Mouse (Mus musculus) kidney, adult 8-10 months (tissue): ENCODE results near the gene Tex48.

Source experiments
- DNase-seq, 2 experiments: peaks; one replicate each; pipeline ENCODE4 v3.0.0; 2022

Gene Tex48

DNA sequence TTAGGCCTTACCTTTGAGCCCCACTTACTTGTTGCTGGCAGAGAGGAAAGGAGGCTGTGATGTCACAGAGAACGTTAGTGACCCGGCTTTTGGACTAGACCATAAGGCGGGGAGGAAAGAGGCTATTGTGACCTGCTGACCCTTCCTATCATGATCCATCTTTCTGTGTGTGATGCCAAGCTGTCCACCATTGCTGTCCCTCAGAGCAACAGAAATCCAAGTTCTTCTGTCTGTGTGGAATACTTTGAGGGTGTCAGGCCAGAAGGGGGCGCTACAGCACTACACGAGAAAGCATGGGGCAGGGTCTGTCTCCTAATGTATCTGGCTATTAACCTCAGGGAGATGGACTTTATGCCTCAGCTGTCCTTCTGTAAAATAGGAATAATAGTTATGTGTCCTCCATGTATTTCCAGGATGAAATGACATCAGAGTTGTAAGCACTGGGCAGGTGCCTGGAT lies at the start of gene Tex48:
Gene Tex48, minus strand, starts transcription at position 51 of the 458 bp plus-strand sequence.
- no peak for DNase-seq

DNA sequence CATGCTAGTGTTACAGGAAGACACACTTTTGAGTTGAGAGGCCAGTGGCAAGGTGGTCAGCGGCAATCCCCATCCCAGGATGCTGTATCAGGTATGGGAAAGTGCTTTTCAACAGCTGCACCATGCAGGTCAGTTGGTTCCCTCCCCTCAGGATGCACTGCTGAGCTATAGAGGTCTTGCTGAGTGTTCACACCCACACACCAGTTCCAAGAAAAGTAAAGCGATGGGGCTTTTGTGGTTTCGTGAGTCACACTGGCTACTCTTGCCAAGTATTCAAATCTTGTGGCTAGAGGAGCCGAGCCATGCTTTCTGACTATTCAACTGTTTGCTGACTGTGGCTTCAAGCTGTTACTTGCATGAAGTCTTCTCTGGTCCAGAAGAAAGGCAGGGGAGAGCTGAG lies 46.0 kb upstream of the Tex48 start:
- DNase-seq = no peak

DNA sequence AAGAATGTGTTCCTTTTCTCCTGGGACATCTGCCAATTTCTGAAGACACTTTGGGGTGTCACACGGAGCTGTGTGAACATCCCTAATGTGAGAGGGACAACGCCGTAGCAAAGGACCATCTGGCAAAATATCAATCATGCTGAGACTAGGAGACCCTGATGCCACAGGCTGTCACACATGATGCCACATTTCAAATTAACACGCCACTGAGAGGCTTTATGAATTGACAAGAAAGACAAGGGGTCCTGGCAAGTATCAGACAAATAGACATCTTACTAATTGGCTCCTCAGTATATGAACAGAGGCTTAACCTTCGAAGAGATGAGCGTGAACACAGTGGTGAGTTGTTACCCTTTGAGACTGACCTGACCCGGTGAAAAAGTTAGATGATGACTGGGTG lies 43.5 kb upstream of the Tex48 start:
- no peak for DNase-seq

DNA sequence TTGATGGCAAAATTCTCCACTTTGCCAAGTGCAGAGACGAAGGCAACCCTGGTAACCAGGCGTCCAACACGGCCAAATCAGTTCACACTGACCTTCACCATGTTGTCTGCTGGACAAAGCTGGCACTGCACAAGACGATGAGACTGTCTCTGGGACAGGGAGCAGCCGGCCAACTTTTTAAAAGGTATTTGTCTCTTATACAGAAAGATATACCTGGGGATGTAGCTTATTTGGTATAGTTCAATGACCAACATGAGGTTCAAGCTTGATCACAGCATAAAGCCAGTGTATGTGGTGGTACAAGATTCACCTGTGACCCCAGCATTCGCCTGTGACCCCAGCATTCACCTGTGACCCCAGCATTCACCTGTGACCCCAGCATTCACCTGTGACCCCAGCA lies 41.1 kb upstream of the Tex48 start, which contains the start of gene Gm11214:
Gene Gm11214, minus strand, starts transcription at position 101 of the 400 bp plus-strand sequence.
- no peak for DNase-seq

DNA sequence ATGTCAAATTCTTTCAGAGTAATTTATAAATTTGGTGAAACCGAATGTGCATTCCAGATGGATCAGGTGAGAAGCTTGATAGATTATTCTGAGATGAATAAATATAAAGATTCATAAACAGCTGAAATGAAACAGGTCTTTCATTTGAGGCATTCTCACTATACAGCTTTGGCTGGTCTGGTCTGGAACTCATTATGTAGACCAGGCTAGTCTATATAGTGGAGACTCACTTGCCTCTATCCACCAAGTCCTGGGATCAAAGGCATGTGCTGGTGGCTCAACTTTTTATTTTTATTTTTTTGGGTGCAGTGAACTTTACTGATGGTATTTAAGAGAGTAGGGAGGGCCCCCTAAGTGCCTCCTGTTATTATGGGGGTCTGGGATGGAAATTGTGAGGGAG lies 39.6 kb upstream of the Tex48 start:
- DNase-seq = no peak

DNA sequence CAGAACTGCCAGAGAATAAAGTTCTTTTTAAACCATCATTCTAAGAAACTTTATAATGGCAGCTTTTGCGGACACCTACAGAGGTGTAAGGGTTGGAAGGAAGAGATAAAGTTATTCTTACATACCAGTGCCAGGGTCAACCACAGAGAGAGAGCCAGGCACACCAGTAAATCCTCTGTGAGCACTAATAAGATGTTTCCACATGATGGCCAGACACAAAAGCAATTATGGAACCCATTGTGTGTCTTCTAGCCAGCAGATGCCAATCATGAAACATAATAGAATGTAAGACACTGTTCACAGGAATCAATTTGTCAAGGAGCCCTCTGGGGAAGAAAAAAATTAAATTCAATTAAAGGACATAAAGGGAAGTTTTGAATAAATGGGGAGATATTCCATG lies 39.2 kb upstream of the Tex48 start:
- no peak for DNase-seq

DNA sequence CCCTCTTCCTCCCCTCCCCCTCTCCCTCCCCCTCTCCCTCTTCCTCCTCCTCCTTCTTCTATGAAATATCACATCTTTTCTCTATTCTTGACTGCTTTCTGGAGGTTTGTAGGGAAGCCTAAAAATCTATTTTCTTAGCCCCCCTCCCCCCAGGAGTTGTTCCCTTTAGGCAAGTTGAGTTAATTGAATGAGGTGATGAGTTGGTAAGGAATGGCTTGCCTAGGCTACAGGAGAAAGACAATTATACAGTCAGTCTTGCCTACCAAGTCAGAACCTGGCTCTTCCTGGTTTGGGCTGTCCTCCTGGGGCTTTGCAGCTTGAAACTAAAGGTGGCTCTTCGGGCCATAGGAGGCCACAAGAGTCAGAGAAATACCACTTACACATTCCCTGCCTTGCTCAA lies 37.5 kb upstream of the Tex48 start:
- no peak for DNase-seq

DNA sequence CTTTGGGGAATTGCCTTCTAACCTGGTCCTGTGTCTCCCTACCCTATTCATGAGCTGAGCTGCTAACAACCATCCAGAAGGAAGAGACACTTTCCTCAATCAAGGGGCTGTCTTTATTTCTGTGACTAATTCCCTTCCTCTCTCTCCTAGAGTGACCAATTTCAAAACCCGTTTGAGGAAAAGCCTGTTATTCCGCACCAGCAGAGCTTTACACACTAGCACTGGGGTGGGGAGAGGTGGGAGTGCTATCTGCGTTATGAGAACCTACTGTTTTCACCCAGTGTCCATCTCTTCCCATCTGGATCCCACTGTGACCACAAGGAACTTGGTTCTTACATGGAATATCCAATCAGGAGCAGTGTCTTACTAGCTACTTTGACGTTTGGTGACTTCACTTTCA lies 36.9 kb upstream of the Tex48 start:
- no peak for DNase-seq

DNA sequence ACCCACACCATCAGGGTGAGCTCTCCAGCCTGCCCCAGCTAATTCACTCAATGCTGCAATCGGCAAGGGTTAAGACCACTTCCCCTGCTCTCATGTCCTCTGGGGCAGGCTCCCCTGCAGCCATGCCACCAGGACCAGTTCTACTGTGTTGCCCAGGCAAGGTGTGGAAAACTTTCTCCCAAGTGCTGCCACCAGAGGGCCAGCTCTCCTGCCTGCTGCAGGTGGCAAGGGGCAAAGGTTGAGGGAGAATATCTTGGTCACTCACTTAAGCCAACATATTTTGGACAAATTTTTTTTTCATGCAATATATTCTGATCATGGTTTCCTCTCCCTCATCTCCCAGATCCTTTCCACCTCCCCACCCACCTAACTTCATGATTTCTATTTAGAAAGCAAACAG lies 32.2 kb upstream of the Tex48 start:
- DNase-seq = peak; percentile 22 to 50

DNA sequence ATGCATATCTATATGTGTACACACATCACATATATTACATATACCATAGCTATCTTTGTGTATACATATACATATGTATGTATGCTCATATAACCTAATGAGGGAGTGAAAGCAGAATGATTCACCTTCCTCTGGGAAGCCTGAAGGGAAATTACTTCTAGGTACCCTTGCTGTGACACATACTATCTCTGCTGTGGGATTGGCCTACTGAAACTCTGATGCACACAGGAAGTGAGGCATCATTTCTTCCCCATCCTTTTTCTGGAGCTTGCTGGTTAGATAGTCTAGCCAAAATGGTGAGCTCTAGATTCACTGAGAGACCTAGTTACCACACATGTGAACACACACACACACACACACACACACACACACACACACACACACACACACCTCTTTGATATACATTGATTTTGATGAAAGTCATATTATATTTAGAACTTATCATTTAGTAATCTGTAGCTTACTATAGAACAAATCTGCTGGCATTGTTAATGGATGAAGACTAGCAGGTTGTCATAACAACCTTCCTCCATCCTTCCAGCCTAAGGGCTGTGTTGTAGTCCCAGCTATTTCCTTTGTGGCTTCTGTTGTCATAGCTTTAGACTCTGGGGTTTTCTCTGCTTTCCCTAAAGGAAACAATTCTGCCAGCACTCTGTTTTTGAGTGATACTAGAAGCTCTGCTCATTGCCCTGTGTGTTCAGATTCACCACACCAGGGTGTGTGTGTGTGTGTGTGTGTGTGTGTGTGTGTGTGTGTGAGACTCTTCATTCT lies 21.9 kb upstream of the Tex48 start:
- DNase-seq = no peak

DNA sequence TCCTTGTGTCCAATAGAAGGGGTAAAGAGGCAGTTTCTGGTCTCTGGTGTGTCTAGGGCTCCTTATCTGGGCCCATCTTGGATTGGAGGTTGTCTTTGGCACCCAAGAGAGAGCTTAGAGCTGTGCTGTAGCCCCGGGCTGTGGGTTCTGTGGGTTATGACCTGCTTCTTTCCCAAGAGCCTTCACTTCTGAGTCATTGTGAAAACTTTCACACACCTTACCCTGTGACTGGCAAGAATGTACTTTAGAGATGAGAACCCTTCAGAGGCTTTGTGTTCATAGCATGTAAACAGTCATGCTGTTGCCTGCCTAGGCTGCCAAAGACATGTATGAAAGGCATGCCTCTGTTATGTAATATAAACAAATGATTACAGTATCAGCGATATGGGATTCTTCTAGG lies 17.6 kb upstream of the Tex48 start:
- DNase-seq = no peak

DNA sequence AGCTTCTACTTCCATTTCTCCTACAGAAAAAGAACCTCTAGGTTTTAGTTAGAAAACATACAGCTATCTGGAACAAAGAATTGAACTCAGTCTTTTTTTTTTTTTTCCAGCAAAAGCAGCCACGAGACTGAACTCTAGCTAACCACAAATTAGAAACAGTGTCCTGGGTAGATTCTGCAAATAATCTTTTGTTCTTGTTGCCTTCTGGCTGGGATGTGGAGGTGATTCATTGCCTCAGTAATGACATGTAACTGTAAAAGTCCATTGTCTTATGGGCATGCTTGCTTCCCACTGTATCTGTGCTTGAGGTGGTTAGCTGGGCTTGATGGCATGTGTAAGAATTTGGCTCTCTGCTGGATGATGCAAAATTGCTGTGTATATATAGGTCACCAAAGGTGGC lies 16.4 kb upstream of the Tex48 start:
- DNase-seq = no peak

DNA sequence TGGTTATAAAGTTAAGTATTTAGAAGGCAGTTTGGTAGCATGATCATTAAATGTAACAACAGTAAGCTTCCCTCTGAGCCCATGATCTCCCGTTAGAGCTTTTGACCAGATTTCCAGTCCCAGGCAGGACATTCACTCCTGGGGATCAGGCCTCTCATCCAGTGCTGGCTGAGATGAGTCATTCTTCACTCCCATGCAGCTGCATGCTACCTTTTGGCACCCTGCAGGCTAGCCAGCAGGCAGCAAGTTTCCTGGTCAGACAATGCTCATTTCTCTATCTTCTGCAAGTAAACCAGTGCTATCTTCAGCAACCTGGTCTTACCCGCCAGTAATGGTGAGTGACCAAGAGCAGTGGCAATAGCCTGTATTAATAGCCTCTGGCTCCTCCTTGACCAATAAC lies 11.0 kb upstream of the Tex48 start:
- no peak for DNase-seq

DNA sequence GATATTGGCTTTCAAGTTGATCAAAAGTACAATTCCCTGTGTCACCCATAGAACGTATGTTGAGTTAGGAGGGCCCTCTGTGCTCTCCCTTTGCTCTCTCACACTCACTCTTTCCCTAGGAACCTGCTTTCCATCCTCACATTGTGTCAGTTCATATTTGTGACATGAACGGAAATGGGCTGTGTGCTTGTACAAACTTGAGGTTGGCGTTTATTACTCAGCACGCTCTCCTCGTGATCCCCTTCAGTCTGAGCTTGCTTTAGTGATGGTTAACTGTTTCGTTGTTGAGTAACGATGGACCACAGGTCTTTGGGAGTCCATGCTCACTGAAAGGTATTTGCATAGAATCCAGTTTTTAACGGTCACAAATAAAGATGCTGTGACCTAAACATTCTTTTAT lies 4.9 kb upstream of the Tex48 start:
- no peak for DNase-seq

DNA sequence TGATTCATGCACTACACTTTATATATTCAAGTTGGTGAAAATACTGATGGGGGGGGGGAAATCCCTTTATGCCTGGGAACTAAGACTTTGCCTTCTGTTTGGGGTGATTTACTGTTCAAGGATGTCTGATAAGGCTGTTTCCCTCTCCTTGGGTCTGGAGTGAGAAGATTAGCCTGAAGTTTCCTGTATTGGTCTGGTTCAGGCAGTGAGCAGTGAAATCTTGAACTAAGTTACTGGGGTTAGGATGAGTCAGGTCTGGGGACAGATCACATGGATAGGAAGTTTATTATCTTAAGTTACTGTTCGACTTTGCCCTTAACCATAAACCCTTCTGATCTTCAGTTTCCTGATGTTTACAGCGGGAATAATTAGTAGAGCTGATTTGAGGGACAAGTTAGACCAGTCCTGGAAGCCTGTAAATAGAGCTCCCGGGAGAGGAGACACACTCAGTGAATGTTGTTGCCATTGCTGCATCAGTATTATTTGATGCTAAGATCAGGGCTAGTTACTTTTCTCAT lies 3.4 kb upstream of the Tex48 start:
- no peak for DNase-seq

DNA sequence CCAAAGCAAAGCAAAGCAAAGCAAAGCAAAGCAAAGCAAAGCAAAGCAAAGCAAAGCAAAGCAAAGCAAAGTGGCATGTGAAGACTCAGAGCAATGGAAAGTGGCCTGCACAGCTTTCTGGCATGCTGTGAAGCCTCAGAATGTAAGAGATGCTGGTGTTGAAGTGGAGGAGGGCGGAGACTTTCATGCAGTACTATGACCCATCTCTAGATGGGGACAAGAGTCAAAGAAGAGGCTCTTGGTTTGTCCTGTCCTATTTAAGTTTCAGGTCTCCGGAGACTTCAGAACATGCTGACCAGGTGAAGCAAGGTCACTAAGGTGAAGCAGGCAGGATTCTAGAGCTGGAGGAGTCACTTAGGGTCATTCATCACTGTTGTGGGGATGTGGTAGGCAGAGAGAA lies 367 bp downstream of the Tex48 start:
- no peak for DNase-seq

DNA sequence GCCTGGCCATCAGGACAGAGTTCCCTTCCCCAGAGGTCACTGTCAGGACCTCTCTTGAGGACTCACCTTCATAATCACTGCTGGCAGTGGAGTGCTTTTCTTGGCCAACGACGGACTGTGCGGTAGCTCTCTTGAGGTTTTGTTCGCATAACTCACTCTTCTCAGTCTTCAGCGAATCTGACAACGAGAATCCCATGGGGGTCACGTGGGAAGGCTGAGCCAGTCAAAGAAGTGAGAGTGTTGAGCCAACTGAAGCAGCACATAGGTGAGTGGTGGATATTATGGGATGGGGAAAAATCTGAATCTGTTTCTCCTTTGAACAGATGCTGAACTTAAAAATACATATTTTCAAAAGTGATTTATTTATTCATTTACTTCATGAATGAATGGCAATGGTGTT lies 13.8 kb downstream of the Tex48 start:
- no peak for DNase-seq

DNA sequence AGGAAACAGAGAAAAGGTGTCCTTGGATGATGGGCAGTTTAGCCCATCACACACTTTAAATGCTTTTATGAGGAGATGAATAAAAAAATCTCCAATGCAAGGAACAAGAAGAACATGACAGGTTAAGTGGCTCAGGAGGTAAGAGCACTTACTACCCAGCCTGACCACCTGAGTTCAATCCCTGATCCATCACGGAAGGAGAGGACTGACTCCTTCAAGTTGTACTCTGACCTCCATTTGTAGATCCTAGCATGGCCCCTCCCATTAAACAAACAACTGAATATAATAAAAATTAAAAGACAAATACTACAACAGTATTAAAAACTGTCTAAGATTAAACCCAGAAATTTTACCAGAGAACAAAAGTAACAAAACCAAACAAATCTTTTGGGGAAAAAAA lies 16.3 kb downstream of the Tex48 start:
- DNase-seq = no peak

DNA sequence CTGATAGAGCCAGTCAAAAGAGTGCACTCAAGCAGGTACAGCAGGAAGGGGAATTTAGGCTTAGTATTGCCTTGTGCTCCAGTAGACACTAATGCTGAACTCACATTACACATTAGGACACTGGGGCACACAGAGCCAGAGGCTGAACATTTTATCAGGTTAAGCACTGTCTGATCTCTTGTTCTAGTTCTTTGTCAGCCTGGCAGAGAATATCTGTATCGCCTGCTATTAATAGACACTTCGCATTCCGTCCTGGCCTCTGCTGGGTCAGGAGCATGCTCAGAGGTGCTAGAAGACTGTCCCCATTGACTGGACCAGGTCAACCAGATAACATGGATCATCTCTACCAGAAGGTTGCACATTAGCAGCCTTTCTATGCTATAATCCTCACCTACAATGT lies 16.7 kb downstream of the Tex48 start:
- no peak for DNase-seq

DNA sequence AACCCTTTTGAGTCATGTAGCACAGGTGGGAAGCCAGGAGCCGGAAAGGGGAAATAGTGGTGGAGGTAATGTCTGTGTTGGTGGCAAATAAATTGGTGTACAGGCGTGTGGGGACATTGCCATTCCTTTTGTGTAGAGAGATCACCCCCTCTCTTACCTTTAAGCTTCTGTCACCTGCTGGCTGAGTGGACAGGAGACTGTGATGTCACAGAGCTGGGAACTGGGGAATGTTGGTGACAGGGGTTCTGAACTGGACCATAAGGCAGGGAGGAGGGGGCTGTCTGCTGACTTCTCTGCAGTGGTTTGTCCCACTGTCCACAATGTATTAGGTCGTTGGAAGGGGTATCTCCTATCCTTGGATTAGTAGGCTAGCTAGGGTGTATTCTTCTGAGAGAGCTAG lies 17.3 kb downstream of the Tex48 start, which contains the start of gene Gm11213:
Gene Gm11213, minus strand, starts transcription at position 317 of the 400 bp plus-strand sequence.
- DNase-seq = no peak

DNA sequence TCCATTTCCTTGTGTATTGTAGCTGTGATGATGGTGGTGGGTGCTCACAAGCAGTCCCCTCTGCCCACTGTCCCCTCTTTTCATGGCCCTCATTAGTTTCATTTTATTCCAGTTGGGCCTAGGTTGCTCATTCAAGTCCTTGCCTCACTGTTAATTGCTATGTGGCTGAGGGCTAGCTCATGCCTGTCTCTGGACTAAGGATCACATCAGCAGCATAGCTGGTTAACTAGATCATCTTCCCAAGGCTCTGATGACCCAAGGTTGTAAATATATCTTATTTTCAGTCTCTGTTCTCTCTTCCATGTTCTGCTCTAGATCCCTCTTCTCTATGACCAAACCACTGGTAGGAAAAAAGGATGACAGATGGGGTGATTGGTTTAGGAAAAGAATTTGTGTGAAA lies 21.0 kb downstream of the Tex48 start:
- no peak for DNase-seq

DNA sequence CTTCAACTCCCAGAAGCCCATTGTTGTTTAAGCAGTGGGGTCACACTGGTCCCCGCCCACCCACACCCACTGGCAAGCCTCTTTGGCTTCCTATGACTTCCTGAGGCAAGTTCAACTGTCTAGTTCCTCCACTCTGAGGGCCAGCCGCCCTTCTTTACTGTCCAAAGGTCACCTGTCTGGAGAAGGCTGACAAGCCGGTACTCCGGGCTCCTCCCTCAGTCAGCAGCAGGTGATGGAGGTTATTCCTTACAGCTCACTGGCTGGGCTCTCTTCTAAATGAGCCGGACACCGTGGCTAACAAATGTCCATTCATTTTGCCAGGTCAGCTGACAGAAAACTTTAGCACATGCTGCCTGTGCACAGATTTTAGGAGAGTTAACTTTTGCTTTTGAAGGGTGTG lies 21.4 kb downstream of the Tex48 start:
- peak; percentile 49 to 57 for DNase-seq

DNA sequence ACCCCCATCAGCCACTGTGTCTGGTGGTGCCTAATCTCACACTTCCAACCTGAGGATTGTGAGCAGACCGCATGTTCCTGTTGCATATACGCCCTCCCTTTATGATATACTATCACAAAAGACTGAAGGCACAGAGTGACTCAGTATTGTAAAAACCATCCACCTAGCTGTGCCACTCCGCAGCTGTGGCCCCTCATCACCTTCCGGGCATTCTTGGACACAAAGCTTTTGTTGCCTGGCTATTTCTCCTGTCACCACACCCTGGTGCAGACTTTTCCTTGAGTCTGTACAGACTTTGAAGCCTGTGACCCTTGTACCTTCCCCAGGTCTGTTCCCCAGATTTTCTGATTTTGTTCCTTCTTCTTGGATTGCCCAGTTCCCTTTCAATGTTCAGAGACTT lies 26.2 kb downstream of the Tex48 start:
- no peak for DNase-seq

DNA sequence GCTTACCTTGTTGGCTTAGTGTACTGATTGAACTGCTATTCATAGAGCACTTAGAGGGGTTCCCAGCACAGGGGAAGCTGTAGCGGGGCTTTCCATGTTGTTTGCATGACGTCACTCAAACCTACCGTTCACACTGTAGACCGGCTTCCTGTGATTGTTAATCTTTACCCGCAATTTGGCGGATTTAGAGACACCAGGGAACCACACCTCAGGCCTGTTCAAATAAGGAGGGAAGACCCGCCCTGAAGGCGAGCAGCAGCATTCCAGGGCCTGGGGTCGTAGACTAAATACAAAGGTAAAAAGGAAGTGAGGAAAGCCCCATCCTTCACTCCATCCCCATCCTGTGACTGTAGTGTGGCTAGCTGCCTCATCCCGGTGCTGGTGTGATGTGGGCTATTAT lies 27.0 kb downstream of the Tex48 start:
- DNase-seq = no peak
